Mouse (Mus musculus): ENCODE measurements around the gene Smarcb1.

Smarcb1 gene

DNA sequence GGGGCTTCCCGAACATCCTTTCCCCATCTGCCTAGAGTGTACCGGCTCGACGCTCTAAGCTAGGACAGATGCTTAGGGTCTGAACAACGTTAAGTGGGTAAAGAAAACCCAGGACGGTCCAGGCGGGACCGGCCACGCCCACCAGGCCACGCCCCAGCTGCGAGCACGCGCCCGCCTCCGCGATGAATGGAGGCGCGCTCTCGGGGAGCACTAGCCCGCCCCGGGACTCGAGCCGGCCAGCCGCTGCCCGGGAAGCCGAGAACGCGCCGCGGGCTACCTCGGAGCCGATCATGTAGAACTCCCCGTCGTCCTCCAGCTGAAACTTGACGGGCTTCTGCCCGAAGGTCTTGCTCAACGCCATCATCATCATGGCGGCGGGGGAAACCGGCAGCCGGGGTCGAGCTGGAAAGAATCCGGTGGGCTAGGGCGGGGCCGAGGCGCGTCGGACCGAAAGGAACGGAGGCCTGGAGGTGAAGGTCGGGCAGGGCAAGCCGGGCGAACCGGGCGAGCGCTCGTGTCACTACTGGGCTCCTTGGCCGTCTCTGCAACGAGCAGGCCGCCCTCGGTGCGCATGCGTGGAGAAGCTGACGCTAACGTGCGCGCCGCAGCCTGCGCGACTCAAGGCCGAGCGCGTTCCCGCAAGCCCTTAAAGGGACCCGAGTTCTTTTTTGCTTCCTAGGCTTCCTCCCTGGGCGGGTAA lies at the start of gene Smarcb1:
Smarcb1 (minus strand) TSS at position 592 of the 700 bp plus-strand sequence.
- DNase-seq (ENCODE audit: low read depth, low spot score): peak; percentile 90

GRCm38 (mm10) chr10:75954381-75954811 lies 33.0 kb upstream of the Smarcb1 start, which contains the start of gene Gm5134:
Gm5134 (plus strand) TSS chr10:75954514.
- no peak for DNase-seq (ENCODE audit: low read depth, low spot score)

- DNase-seq (ENCODE audit: low read depth, low spot score): no peak
Observed at GRCm38 (mm10) chr10:75951424-75952050, 30.1 kb upstream of the Smarcb1 start.

- DNase-seq (ENCODE audit: low read depth, low spot score): no peak
Observed at GRCm38 (mm10) chr10:75950791-75951210, 29.4 kb upstream of the Smarcb1 start.

DNA sequence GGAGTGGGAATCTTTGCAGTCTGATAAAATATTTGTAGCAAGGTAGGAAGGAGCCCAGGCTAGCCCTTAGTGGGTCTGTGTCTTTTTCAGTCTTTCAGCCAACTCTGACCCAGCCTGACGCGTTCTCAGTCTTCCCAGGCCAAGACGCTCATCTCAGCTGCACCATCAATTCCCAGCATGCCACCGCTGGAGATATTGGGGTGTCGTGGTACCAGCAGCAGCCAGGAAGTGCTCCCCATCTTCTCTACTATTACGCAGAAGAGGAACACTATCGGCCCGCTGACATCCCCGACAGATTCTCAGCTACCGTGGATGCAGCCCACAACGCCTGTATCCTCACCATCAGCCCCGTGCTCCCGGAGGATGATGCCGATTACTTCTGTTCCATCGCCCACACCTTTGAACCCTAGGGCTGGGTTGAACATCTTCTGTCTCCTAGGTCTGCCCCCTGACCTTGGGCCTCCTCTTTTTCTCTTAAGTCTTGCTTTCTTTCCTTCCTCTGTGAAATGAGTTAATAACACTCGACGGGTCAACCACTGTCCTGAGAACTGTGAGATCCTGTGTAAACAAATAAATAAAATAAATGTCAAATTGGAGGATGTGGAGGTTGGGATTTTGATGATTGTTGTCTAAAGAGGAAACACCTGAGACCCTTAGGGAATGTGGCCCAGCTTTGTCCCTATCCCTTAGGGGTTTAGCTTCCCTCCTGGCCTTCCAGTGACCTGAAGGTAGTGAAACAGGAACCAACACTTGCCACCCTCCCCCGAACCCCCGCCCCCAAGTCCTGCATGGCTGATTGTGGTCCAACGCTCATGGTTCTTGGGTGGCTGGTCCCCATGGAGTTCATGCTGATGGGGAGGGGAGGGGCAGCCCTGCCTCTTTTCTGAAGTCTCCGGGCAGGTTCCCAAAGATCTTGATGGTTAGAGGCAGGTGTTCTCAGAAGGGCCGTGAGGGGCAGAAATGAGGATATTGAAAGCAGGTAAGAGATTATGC lies 27.9 kb upstream of the Smarcb1 start:
- DNase-seq (ENCODE audit: low read depth, low spot score): no peak

- DNase-seq (ENCODE audit: low read depth, low spot score): no peak
Observed at GRCm38 (mm10) chr10:75948079-75948478, 26.7 kb upstream of the Smarcb1 start.

DNA sequence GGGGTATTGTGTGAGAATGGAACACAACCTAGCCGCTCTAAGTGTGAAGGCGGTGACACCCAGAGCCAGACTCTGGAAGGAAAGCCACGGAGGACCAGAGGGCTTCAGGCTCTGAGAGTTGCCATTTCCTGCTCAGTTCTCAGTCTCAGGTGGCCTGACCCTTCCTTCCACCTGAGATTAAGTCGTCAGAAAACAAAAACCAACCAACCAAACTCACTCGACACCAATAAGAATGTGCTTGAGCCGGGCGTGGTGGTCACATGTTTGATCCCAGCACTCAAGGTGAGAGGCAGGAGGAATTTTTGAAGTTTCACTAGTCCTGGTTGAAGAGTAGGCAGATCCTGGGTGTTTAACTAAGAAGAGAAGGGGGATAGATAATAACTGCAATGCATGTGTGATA lies 24.5 kb upstream of the Smarcb1 start:
- no peak for DNase-seq (ENCODE audit: low read depth, low spot score)

DNA sequence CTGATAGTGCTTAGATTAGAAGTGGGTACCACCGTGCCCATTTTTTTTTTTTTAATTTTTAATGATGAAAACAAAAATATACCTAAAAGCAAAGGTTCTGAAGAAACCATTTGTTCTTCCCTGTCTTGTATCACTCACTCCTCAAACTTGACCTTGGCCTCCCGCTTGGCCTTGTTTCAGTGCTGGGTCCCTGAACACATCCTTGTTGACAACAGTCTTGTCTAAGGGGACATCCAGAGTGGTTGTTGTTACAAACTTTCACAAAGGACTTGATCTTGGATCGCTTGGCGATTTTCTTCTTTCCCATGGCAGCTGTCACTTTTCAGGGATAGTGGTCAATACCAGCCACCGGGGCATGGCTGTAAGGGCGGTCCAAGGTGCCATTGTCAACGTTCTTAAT lies 23.8 kb upstream of the Smarcb1 start:
- DNase-seq (ENCODE audit: low read depth, low spot score): no peak

- DNase-seq (ENCODE audit: low read depth, low spot score): no peak
Observed at GRCm38 (mm10) chr10:75944066-75944772, 22.8 kb upstream of the Smarcb1 start.

- no peak for DNase-seq (ENCODE audit: low read depth, low spot score)
Observed at GRCm38 (mm10) chr10:75942736-75943477, 21.5 kb upstream of the Smarcb1 start, which contains the start of gene Vpreb3. Vpreb3 (plus strand) TSS chr10:75943057.

DNA sequence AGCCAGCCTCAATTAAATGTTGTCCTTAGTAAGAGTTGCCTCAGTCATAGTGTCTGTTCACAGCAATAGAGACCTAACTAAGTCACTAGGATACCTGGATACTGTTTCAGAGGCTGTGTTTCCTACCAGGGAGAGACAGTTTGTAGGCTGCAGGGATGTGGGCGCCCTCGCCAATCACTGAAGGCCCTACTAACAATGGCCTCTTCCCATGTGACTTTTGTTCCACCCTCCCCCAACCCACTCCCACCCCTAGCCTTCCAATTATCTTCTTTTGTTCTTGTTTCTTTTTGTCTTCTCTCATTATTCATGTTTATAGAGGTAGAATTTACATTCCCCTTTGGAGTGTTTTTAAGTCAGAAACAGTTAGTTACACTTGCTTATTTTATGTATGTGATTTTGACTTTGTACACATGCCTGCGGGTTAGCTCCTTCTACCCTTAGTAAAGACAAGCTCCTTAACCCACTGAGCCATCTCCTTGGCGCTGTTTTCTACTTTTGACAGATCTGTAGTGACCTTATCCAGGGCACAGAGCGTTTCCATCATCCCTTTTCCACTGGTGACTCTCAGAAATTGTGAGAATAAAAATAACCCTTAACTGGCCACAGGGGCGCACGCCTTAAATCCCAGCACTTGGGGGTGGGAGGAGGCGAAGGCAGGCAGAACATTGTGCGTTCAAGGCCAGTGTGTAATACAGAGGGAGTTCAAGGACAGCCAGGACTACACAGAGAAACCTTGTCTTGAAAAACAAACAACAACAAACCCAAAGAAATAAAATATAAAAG lies 19.8 kb upstream of the Smarcb1 start:
- no peak for DNase-seq (ENCODE audit: low read depth, low spot score)

DNA sequence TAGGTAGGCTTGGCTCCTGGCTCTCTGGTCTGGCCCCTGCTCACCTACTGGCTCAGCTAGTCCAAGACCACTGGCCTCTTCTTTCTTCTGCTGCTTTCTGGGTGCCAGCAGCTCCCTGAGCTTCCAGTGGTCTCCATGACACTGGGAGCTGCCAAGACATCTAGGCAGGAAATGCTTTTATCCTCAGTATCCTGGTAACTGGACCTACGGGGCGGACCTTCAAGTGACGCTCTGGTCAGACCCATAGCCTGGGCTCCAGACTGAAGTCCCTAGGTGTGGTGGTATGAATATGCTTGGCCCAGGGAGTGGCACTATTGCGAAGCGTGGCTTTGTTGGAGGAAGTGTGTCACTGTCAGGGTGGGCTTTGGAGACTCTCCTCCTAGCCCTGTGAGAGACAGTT lies 19.1 kb upstream of the Smarcb1 start, which contains the start of gene Gm867:
Gm867 (minus strand) TSS at position 153 of the 400 bp plus-strand sequence.
- no peak for DNase-seq (ENCODE audit: low read depth, low spot score)

GRCm38 (mm10) chr10:75939481-75940234 lies 18.2 kb upstream of the Smarcb1 start:
- DNase-seq (ENCODE audit: low read depth, low spot score): no peak

DNA sequence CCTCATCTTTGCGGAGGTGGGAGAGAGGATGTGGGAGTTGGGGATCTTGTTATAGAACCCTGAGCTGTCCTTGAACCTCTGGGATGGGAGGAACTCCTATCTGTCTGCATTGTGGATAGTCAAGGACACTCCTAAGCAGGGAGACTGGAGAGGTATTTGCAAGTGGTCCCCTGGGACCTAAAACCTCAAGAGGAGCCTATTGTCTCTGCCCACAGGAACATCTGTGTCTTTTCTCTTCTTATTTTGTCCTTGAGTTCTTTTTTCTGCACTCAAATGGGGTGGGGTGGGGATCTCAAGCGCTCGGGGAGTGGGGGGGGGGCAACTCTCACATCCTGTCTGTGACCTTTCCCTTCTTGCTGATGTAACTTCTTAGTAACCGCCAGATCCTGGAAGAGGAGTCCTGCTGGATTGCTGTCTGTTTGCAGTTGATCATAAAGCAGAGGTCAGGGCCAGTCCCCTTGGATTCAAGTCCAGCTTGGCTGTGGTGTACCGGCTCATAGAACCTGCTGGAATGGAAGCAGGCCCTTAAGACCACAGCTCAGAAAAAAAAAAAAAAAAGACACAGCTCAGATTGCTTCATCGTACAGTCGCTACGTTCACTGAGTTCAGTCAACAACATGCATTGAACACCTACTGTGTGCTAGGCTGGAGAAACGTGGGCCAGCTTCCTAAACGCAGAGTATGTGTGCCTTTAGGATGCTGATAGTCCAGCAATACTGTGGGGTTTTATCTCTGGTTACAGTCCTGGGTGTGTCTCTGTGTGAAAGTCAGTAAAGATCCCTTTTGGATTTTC lies 16.6 kb upstream of the Smarcb1 start:
- DNase-seq (ENCODE audit: low read depth, low spot score): no peak

GRCm38 (mm10) chr10:75936909-75937667 lies 15.7 kb upstream of the Smarcb1 start:
- DNase-seq (ENCODE audit: low read depth, low spot score): no peak

DNA sequence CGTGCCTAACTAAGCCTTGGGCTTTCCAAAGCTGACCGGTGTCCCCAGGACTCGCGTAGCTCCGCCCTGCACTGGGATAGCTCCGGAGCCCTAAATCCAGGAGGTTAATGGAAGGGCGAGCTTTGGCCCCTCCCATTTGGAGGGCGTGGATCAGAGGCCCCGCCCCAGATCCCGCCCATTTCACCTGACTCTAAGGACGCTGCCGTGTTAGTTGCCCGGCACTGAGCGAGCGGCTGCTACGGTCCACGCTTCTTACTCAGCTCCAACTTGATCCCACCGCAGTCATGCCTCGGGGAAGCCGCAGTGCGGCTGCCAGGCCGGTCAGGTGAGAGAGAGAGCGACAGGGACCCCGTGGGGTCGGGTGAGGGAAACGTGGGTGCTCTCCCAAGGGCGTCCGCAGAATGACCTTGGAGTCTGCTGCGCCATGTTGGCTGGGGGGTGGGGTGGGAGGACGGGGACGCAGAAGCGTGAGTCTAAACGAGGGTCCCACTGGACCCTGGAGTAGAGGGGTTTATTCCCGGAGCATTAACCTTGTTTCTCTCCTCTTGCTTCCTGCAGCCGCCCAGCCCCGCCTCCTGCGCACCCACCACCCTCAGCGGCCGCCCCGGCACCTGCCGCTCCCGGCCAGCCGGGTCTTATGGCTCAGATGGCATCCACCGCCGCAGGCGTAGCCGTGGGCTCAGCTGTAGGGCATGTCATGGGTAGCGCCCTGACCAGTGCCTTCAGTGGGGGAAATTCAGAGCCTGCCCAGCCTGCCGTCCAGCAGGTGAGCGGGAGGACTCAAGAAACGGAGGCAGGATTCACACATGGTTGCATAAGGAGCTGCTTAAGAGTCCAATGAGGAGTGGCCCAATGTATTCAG lies 14.5 kb upstream of the Smarcb1 start, which contains the start of gene Mmp11:
Mmp11 (minus strand) TSS at position 817 of the 862 bp plus-strand sequence.
- DNase-seq (ENCODE audit: low read depth, low spot score): no peak

Data from brain, embryonic 18.5 days (tissue).